1 mouse cellular context compared by ENCODE assay signal in the genomic region with DNA sequence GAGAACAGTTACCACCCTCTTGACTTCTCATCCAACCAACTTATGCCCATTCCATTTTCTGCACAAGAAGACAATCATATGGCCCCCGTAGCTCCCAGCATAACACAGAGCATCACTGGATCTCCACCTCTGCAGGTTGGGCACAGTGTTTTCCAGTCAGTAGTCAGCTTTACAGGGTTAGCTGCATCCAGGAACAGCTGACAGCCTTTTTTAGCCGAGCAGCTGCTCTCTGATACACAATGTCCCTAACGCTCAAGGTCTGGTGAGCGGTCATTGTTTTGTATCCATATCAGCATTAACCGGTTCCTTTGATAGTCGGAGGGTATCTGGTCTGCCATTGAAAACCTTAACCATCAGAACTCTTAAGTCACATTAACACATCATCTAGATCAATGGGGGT.
TF ChIP-seq lines count a peak whose summit lies in the region.

No protein-coding gene starts in this region.

TF ChIP-seq in myocyte, 11 proteins besides CTCF, POLR2A, EP300 and RAD21 (continued from another document):
- TF ChIP-seq E2F4 (IDR thresholded peaks at IDR 0.05; ENCODE audit: insufficient read depth) (no peak), SRF (IDR thresholded peaks at IDR 0.05; ENCODE audit: control insufficient read depth, insufficient read length, low read depth) (no peak), REST (IDR thresholded peaks at IDR 0.05; ENCODE audit: insufficient read depth, insufficient read length) (no peak), TCF12 (IDR thresholded peaks at IDR 0.05; ENCODE audit: insufficient read depth, poor library complexity, severe bottlenecking) (peak; percentile 73), TCF3 (IDR thresholded peaks at IDR 0.05; ENCODE audit: insufficient read length, low read depth) (no peak)
TF ChIP-seq in myocyte: peak in this region for 3.
